Mouse (Mus musculus) forebrain, embryonic 16.5 days (tissue): ENCODE results near the gene Gga1. TPM values are rescaled to one million over a fixed set of nuclear protein-coding genes. Genes with fewer than 3 reads are reported as not detected.

Experiments used
- ATAC-seq: fragments of 200-750 bp; cut with Nextera tagmentation; 2 replicates; pipeline ENCODE4 v1.8.0; 2017; ENCODE audit warnings: mild to moderate bottlenecking, moderate library complexity
- H3K27ac ChIP-seq: fragments of 300-500 bp; sonication (generic); 2 replicates; pipeline ENCODE4 v1.5.1; 2014; ENCODE audit warnings: low read length, control low read depth
- H3K27me3 ChIP-seq: fragments of 300-500 bp; sonication (generic); replicated peaks from 2 replicates; pipeline ENCODE4 v1.6.1; 2014; ENCODE audit warnings: low read length; ENCODE audit not compliant: control insufficient read depth, insufficient read depth
- H3K36me3 ChIP-seq: fragments of 300-500 bp; sonication (generic); 2 replicates; pipeline ENCODE4 v1.6.1; 2014; ENCODE audit not compliant: control insufficient read depth, insufficient read depth
- H3K4me1 ChIP-seq: fragments of 300-500 bp; sonication (generic); replicated peaks from 2 replicates; pipeline ENCODE4 v1.6.1; 2014; ENCODE audit warnings: low read length; ENCODE audit not compliant: control insufficient read depth, insufficient read depth
- H3K4me2 ChIP-seq: fragments of 300-500 bp; sonication (generic); 2 replicates; pipeline ENCODE4 v1.6.1; 2014; ENCODE audit warnings: mild to moderate bottlenecking, low read length, control low read depth
- H3K4me3 ChIP-seq: fragments of 300-500 bp; sonication (generic); replicated peaks from 2 replicates; pipeline ENCODE4 v1.5.1; 2014; ENCODE audit warnings: mild to moderate bottlenecking, low read length, control low read depth
- H3K9ac ChIP-seq: fragments of 300-500 bp; sonication (generic); replicated peaks from 2 replicates; pipeline ENCODE4 v1.6.1; 2014; ENCODE audit warnings: low read depth, low read length, control low read depth
- H3K9me3 ChIP-seq: fragments of 300-500 bp; sonication (generic); 2 replicates; pipeline ENCODE4 v1.6.1; 2016; ENCODE audit warnings: low read length; ENCODE audit not compliant: control insufficient read depth
- WGBS: fragments of 180-500 bp; shearing (Covaris S2); extraction: QIAGEN DNeasy Blood & Tissue Kit; methylation state at CpG from one replicate; pipeline ENCODE4 v1.1.7; 2014; 5-methylcytosine and 5-hydroxymethylcytosine counted together
- polyA plus RNA-seq: library from polyadenylated mRNA; unstranded; fragments of >200 nt; fragmentation: Nextera tagmentation; extraction: Ambion mirVana; gene quantifications from 2 replicates; pipeline ENCODE4 v1.2.1, GENCODE M21; 2015

The Gga1 gene
- polyA plus RNA-seq, 1 experiment from 2014 or later, result 67.4 TPM

DNA sequence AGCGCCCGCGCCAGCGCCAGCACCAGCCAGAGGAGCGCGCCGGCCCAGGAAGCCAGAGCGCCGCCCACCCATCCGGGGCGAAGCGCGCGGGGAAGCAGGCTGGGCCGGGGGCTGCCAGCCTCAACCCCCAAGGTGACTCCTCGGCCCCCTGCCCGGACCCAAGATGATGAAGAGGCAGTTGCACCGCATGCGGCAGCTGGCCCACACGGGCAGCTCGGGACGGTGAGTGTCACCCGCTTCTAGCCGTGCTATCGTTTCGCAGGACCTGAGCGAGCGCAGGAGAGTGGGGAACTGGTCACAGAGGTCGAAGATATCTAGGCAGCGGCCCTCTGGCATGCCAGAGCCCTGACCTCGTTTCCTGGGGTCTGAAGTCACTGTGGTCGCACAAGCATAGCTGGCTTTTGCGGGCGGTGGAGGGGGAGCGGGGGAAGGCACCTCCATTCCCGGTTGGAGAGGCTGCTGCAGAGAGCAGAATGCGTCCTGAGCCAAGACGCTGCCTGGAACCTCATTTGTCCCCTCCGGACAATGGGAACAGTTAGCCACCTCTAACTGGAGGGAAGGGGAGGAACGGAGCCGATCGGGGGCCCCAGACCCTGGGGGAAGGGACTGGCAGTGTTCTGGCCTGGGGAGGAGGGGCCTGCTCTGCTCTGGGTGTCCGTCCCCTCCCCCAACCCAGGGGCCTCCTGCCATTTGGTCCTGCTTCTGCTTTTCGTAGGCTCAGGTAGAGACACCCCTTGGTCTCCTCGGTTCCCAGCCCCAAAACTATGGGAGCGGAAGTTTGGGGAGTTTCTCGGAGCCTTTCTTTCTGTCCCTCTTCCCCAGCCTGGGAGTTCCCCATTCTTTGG is 23.0 kb downstream of the Gga1 start, which contains the start of gene Sh3bp1:
Gene Sh3bp1 (plus strand): TSS at position 29 of the 845 bp plus-strand sequence.
- no peaks in the 10 kb centered on the region for H3K9me3 ChIP-seq
- H3K27me3 ChIP-seq, result no peaks in the 10 kb centered on the region
- peak within 1 kb of the TSS; percentile 88 for H3K4me2 ChIP-seq
- 3% methylated on average over 43 of the region's 47 CpGs for WGBS
- peaks cover 15% of the 10 kb centered on the region for H3K4me1 ChIP-seq
- H3K27ac ChIP-seq, result no peak within 1 kb of the TSS
- H3K36me3 ChIP-seq, result no peaks in the 10 kb centered on the region
- peak; percentile 52; the same call in 1 of the 2 replicates for ATAC-seq
- H3K4me3 ChIP-seq, result peak within 1 kb of the TSS; percentile 48
- peak within 1 kb of the TSS; percentile 57 for H3K9ac ChIP-seq

GRCm38 (mm10) chr15:78900585-78901421 is 23.8 kb downstream of the Gga1 start:
- Histone ChIP-seq H3K27ac (no peak overlapping the region), H3K36me3 (no peaks in the 10 kb centered on the region), H3K9me3 (no peaks in the 10 kb centered on the region), H3K9ac (no peak overlapping the region), H3K4me2 (peak overlapping the region; percentile 88), H3K27me3 (no peaks in the 10 kb centered on the region), H3K4me3 (peak overlapping the region; percentile 48; the same call in 1 of the 2 replicates), H3K4me1 (peaks cover 15% of the 10 kb centered on the region)
- no peak for ATAC-seq
- WGBS, result 27% methylated on average over 18 of the region's 18 CpGs

DNA sequence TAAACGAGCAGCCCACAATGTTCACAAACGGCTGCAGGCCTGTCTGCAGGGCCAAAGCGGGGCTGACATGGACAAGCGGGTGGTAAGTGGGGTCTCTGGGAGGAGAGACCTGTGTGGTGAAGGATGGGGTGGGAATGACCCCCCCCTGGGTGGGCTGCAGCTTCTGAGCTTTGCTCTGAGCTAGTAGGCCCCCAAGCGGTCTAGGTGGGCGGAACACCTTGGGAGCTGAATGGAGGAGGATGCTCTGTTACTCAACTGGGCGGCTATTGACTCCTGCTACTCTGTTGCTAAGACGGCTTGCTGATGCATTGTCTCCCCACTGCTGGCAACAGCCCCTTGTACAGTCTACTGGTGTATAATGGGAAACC is 24.4 kb downstream of the Gga1 start:
- Histone ChIP-seq H3K4me3 (no peak overlapping the region), H3K4me1 (peaks cover 15% of the 10 kb centered on the region), H3K27me3 (no peaks in the 10 kb centered on the region), H3K9me3 (no peaks in the 10 kb centered on the region), H3K27ac (no peak overlapping the region), H3K9ac (no peak overlapping the region), H3K36me3 (no peaks in the 10 kb centered on the region), H3K4me2 (no peak overlapping the region)
- no peak for ATAC-seq
- WGBS, result 40% methylated on average over 8 of the region's 8 CpGs

DNA sequence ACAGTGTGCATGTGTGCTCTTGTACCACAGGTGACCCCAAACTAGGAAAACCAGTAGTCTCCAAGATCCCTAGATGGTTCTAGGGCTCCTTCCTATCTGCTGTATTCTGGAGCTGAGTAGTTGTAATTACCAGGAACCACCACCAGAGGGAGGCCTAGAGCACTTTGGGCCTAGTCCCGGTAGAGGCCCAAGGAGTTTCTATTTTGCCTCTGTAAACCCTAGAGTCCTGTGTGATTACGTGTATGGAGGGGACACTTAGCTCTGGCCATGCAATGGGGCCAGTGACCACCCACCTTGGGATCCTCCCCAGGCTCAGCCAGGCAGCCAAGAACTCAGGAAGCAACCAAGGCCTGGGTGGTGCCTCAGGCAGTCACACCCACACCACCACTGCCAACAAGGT is 26.3 kb downstream of the Gga1 start:
- H3K4me1 ChIP-seq, result peaks cover 15% of the 10 kb centered on the region
- 4% methylated on average over 2 of the region's 2 CpGs for whole genome bisulfite sequencing
- no peak overlapping the region for H3K4me2 ChIP-seq
- no peaks in the 10 kb centered on the region for H3K9me3 ChIP-seq
- H3K27ac ChIP-seq, result no peak overlapping the region
- no peak overlapping the region for H3K4me3 ChIP-seq
- no peak overlapping the region; the same call in 1 of the 2 replicates for H3K9ac ChIP-seq
- ATAC-seq, result peak; percentile 37
- no peaks in the 10 kb centered on the region for H3K27me3 ChIP-seq
- no peaks in the 10 kb centered on the region for H3K36me3 ChIP-seq

DNA sequence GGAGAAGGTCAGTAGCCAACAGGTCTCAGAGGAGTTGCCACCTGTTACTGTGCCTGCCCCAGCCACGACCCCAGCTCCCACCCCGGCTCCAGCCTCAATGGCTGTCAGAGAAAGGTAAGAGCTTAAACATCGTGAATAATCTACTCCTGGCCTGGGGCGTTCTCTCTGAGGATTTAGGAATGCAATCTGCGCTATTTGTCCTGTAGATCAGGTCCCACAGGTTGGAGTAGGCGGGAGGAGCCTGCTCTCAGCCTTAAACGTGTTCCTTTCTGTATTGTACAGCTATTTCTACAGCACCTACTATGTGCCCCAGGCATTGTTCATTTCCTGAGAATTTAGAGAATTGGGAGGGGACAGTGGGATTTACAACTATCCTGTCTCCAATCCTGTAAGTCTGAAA is 31.4 kb downstream of the Gga1 start:
- H3K9ac ChIP-seq, result no peak overlapping the region
- H3K36me3 ChIP-seq, result no peaks in the 10 kb centered on the region
- H3K4me3 ChIP-seq, result no peak overlapping the region
- H3K27me3 ChIP-seq, result no peaks in the 10 kb centered on the region
- no peak for ATAC-seq
- H3K4me2 ChIP-seq, result no peak overlapping the region
- 84% methylated on average over 7 of the region's 7 CpGs for WGBS
- no peaks in the 10 kb centered on the region for H3K9me3 ChIP-seq
- peaks cover 3% of the 10 kb centered on the region; the same call in 1 of the 2 replicates for H3K4me1 ChIP-seq
- no peak overlapping the region for H3K27ac ChIP-seq

GRCm38 (mm10) chr15:78908982-78909381 is 32.0 kb downstream of the Gga1 start:
- Histone ChIP-seq H3K4me2 (no peak overlapping the region), H3K36me3 (no peaks in the 10 kb centered on the region), H3K27me3 (no peaks in the 10 kb centered on the region), H3K4me1 (peaks cover 3% of the 10 kb centered on the region; the same call in 1 of the 2 replicates), H3K9ac (no peak overlapping the region), H3K9me3 (no peaks in the 10 kb centered on the region), H3K27ac (no peak overlapping the region), H3K4me3 (no peak overlapping the region)
- no peak for ATAC-seq
- WGBS, result 95% methylated on average over 8 of the region's 8 CpGs

DNA sequence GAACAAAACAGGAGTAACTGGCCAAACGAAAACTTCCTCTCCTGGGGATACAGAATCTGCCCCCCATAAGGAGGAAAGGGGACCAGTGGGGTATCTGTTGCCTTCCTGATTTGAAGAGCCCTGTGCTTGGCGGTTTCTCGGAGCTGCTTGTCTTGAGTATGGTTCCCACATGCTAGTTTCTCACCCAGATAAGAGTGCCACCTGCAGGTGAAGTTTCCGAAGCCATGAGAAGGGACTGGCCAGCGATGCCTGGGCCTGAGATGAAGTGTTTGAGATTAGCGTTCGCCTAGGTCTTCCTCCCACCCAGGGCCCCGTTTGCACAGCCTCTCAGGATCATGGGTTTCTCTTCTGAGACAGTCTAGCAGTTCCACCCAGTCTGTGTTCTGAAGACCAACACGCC is 35.0 kb downstream of the Gga1 start:
- Histone ChIP-seq H3K27me3 (no peaks in the 10 kb centered on the region), H3K4me3 (no peak overlapping the region), H3K4me1 (peaks cover 27% of the 10 kb centered on the region), H3K9me3 (no peaks in the 10 kb centered on the region), H3K36me3 (no peaks in the 10 kb centered on the region), H3K9ac (no peak overlapping the region; the same call in 1 of the 2 replicates), H3K4me2 (no peak overlapping the region), H3K27ac (no peak overlapping the region)
- WGBS, result 31% methylated on average over 9 of the region's 9 CpGs
- ATAC-seq, result no peak

GRCm38 (mm10) chr15:78913632-78914090 is 36.7 kb downstream of the Gga1 start, which contains the start of gene Pdxp:
TSS of gene Pdxp (plus strand) at chr15:78913919.
- peak; percentile 94 for ATAC-seq
- Histone ChIP-seq H3K9me3 (no peaks in the 10 kb centered on the region), H3K36me3 (no peaks in the 10 kb centered on the region), H3K4me1 (peaks cover 27% of the 10 kb centered on the region), H3K27me3 (no peaks in the 10 kb centered on the region), H3K9ac (peak within 1 kb of the TSS; percentile 87), H3K4me3 (peak within 1 kb of the TSS; percentile 77), H3K27ac (peak within 1 kb of the TSS; percentile 97), H3K4me2 (peak within 1 kb of the TSS; percentile 86)
- 0% methylated on average over 51 of the region's 51 CpGs for WGBS
